Mouse (Mus musculus) thymus, adult 2 months (tissue): ENCODE data around the gene Dcaf15.

Experiments
- CTCF ChIP-seq: fragments of 200-500 bp; IDR thresholded peaks from 2 replicates; pipeline ENCODE4 v1.5.1; 2012; ENCODE audit warnings: mild to moderate bottlenecking, control low read depth, low read length, moderate library complexity, borderline replicate concordance; ENCODE audit not compliant: control insufficient read depth, poor library complexity, insufficient read depth; ENCODE audit errors: extremely low read depth
- POLR2A ChIP-seq: fragments of 200-500 bp; IDR thresholded peaks from 2 replicates; pipeline ENCODE4 v1.6.1; 2012; ENCODE audit warnings: mild to moderate bottlenecking, low read length, control low read depth, moderate library complexity; ENCODE audit not compliant: control insufficient read depth, poor library complexity, insufficient read depth; ENCODE audit errors: extremely low read depth

- TF ChIP-seq CTCF (no peak), POLR2A (no peak)
Observed at GRCm38 (mm10) chr8:84144636-84145245, 40.2 kb upstream of the Dcaf15 start.
